Mouse (Mus musculus) cortical plate, adult 2 months (tissue): ENCODE data around the gene Txndc17.
"Not testable (repeated sequence)": the region's sequence is repeated elsewhere in the genome, so short reads cannot be mapped to it uniquely, and the experiment has no call there.

ENCODE experiments used
- CTCF ChIP-seq: fragments of 200-500 bp; IDR thresholded peaks from 2 replicates; pipeline ENCODE4 v1.5.1; 2011; ENCODE audit warnings: mild to moderate bottlenecking, control low read depth, low read length; ENCODE audit not compliant: insufficient read depth; ENCODE audit errors: extremely low read depth
- POLR2A ChIP-seq: fragments of 200-500 bp; IDR thresholded peaks from 2 replicates; pipeline ENCODE4 v1.6.1; 2011; ENCODE audit warnings: mild to moderate bottlenecking, low read length, control low read depth; ENCODE audit not compliant: insufficient read depth; ENCODE audit errors: extremely low read depth

GRCm38 (mm10) chr11:72171906-72172305 lies 35.4 kb upstream of the Txndc17 start:
- not testable (repeated sequence) for TF ChIP-seq POLR2A, CTCF
